Mouse (Mus musculus): Measurements from ENCODE around the gene Serpine2. TPM values are rescaled to one million over a fixed set of nuclear protein-coding genes. Genes with fewer than 3 reads are reported as not detected.

The Serpine2 gene
- polyA plus RNA-seq (2015; fragmentation: Nextera tagmentation; extraction: Ambion mirVana): 6.6 and 6.7 TPM in 2 replicates

GRCm38 (mm10) chr1:79861130-79861942 lies at the start of gene Serpine2:
Gene Serpine2 (minus strand): TSS chr1:79861180.
- Histone ChIP-seq H3K9ac (no peak within 1 kb of the TSS), H3K27ac (replicated peaks) (no peak within 1 kb of the TSS), H3K4me3 (replicated peaks) (no peak within 1 kb of the TSS), H3K27me3 (peaks cover 46% of the 10 kb centered on the region), H3K4me1 (replicated peaks) (0 out of 2 replicates have a peak, but pooled peaks cover 5% of the 10 kb centered on the region), H3K4me2 (no peak within 1 kb of the TSS), H3K36me3 (replicated peaks) (no peaks in the 10 kb centered on the region), H3K9me3 (replicated peaks) (no peaks in the 10 kb centered on the region)
- no peak for ATAC-seq (ENCODE audit: insufficient read depth)
- 45% methylated on average over 6 of the region's 6 CpGs for WGBS (ENCODE audit: insufficient replicate concordance)

- Histone ChIP-seq H3K4me1 (replicated peaks) (no peaks in the 10 kb centered on the region), H3K9ac (no peak overlapping the region), H3K9me3 (replicated peaks) (no peaks in the 10 kb centered on the region), H3K27ac (replicated peaks) (no peak overlapping the region), H3K27me3 (no peaks in the 10 kb centered on the region), H3K4me3 (replicated peaks) (no peak overlapping the region), H3K36me3 (replicated peaks) (no peaks in the 10 kb centered on the region), H3K4me2 (no peak overlapping the region)
- no peak for ATAC-seq (ENCODE audit: insufficient read depth)
- 56% methylated on average over 4 of the region's 4 CpGs for WGBS (ENCODE audit: insufficient replicate concordance)
Observed at GRCm38 (mm10) chr1:79907811-79908210, 46.8 kb upstream of the Serpine2 start.

DNA sequence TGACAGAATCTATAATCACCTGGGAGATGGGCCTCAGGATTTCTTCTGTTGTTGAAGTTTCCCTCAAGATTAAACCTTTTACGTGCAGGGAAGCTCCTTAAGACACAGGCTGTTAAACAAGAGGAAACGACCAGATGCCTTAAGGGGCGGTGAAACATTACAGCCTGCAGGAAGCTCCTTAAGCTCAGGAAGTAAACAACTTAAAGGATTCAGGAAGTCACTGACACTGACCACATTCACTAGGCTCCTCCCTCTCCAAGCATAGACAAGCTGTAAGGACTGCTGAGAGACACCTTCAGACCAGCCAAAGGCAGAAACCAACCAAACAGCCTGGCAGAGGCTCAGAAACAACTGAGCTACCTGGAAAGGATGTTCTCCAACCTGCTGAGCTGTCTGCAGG lies 44.3 kb upstream of the Serpine2 start:
- Histone ChIP-seq H3K27me3 (no peaks in the 10 kb centered on the region), H3K4me2 (no peak overlapping the region), H3K4me3 (replicated peaks) (no peak overlapping the region), H3K36me3 (replicated peaks) (no peaks in the 10 kb centered on the region), H3K9ac (no peak overlapping the region), H3K4me1 (replicated peaks) (no peaks in the 10 kb centered on the region), H3K27ac (replicated peaks) (no peak overlapping the region), H3K9me3 (replicated peaks) (no peaks in the 10 kb centered on the region)
- no peak for ATAC-seq (ENCODE audit: insufficient read depth)
- 22% methylated on average over 3 of the region's 3 CpGs for WGBS (ENCODE audit: insufficient replicate concordance)

DNA sequence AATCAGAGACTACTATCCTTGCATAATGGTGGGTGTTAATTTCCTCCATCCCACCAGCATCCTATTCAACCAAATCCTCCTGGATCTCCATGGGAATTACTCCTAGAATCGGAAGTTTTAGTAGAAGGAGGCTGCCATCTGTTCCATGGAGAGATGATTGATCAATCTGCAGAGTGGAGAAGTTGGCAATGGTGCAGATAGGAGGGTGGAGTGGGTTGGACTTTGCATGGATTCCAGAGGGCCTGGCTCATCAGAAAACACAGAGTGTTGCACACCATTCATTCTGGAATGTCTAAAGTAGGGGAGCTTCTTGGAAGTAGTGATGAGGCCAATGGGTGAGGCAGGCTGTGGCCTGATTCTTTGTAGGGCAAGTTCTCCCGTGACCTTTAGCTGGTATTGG lies 41.9 kb upstream of the Serpine2 start:
- no peak overlapping the region for H3K4me3 ChIP-seq (replicated peaks)
- H3K4me2 ChIP-seq: no peak overlapping the region
- H3K9me3 ChIP-seq (replicated peaks): no peaks in the 10 kb centered on the region
- no peaks in the 10 kb centered on the region for H3K27me3 ChIP-seq
- no peak overlapping the region for H3K9ac ChIP-seq
- no peaks in the 10 kb centered on the region for H3K4me1 ChIP-seq (replicated peaks)
- 40% methylated on average over 2 of the region's 2 CpGs for whole genome bisulfite sequencing (ENCODE audit: insufficient replicate concordance)
- ATAC-seq (ENCODE audit: insufficient read depth): no peak
- H3K36me3 ChIP-seq (replicated peaks): no peaks in the 10 kb centered on the region
- no peak overlapping the region for H3K27ac ChIP-seq (replicated peaks)

- no peaks in the 10 kb centered on the region for H3K36me3 ChIP-seq (replicated peaks)
- H3K27me3 ChIP-seq: no peaks in the 10 kb centered on the region
- H3K9ac ChIP-seq: no peak overlapping the region
- no peaks in the 10 kb centered on the region for H3K9me3 ChIP-seq (replicated peaks)
- no peaks in the 10 kb centered on the region for H3K4me1 ChIP-seq (replicated peaks)
- no peak for ATAC-seq (ENCODE audit: insufficient read depth)
- 31% methylated on average over 3 of the region's 3 CpGs for WGBS (ENCODE audit: insufficient replicate concordance)
- no peak overlapping the region for H3K27ac ChIP-seq (replicated peaks)
- no peak overlapping the region for H3K4me2 ChIP-seq
- H3K4me3 ChIP-seq (replicated peaks): no peak overlapping the region
Observed at GRCm38 (mm10) chr1:79882648-79883047, 21.7 kb upstream of the Serpine2 start.

DNA sequence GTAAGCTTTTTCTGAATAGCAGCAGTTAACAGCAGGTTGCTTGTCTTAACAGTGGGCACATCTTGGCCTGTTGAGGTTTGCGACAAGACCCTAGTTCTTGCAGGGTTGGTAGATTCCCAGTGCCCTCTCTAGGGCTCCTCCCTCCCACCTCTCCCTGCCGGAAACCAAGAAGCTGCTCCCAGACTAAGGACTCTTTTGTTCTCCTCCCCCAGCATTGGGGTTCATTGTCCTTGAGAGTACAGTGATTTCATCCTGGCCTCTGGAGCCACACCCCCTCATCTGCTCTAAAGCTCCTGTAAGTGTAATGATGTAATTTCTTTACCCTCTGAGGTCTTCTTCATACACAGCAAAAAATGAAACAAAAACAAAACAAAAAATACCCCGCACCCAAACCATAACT lies 13.8 kb upstream of the Serpine2 start:
- Histone ChIP-seq H3K4me2 (no peak overlapping the region), H3K9me3 (replicated peaks) (no peaks in the 10 kb centered on the region), H3K4me3 (replicated peaks) (no peak overlapping the region), H3K4me1 (replicated peaks) (no peaks in the 10 kb centered on the region), H3K27ac (replicated peaks) (no peak overlapping the region), H3K9ac (no peak overlapping the region), H3K27me3 (no peaks in the 10 kb centered on the region), H3K36me3 (replicated peaks) (no peaks in the 10 kb centered on the region)
- no peak for ATAC-seq (ENCODE audit: insufficient read depth)
- WGBS (ENCODE audit: insufficient replicate concordance): 61% methylated on average over 3 of the region's 3 CpGs

- Histone ChIP-seq H3K27ac (replicated peaks) (no peak overlapping the region), H3K36me3 (replicated peaks) (no peaks in the 10 kb centered on the region), H3K4me3 (replicated peaks) (no peak overlapping the region), H3K9ac (no peak overlapping the region), H3K4me1 (replicated peaks) (0 out of 2 replicates have a peak, but pooled peaks cover 5% of the 10 kb centered on the region), H3K27me3 (peaks cover 51% of the 10 kb centered on the region), H3K9me3 (replicated peaks) (no peaks in the 10 kb centered on the region), H3K4me2 (no peak overlapping the region)
- WGBS (ENCODE audit: insufficient replicate concordance): 26% methylated on average over 12 of the region's 12 CpGs
- no peak for ATAC-seq (ENCODE audit: insufficient read depth)
Observed at GRCm38 (mm10) chr1:79860411-79861039, 455 bp downstream of the Serpine2 start.

GRCm38 (mm10) chr1:79859975-79860374 lies 1.0 kb downstream of the Serpine2 start:
- H3K9me3 ChIP-seq (replicated peaks): no peaks in the 10 kb centered on the region
- no peak overlapping the region for H3K27ac ChIP-seq (replicated peaks)
- H3K4me3 ChIP-seq (replicated peaks): no peak overlapping the region
- 56% methylated on average over 5 of the region's 5 CpGs for WGBS (ENCODE audit: insufficient replicate concordance)
- H3K9ac ChIP-seq: no peak overlapping the region
- ATAC-seq (ENCODE audit: insufficient read depth): no peak
- no peaks in the 10 kb centered on the region for H3K36me3 ChIP-seq (replicated peaks)
- H3K27me3 ChIP-seq: peaks cover 51% of the 10 kb centered on the region
- H3K4me1 ChIP-seq (replicated peaks): 0 out of 2 replicates have a peak, but pooled peaks cover 5% of the 10 kb centered on the region
- H3K4me2 ChIP-seq: no peak overlapping the region

- ATAC-seq (ENCODE audit: insufficient read depth): no peak
Observed at GRCm38 (mm10) chr1:79859026-79859425, 2.0 kb downstream of the Serpine2 start.

DNA sequence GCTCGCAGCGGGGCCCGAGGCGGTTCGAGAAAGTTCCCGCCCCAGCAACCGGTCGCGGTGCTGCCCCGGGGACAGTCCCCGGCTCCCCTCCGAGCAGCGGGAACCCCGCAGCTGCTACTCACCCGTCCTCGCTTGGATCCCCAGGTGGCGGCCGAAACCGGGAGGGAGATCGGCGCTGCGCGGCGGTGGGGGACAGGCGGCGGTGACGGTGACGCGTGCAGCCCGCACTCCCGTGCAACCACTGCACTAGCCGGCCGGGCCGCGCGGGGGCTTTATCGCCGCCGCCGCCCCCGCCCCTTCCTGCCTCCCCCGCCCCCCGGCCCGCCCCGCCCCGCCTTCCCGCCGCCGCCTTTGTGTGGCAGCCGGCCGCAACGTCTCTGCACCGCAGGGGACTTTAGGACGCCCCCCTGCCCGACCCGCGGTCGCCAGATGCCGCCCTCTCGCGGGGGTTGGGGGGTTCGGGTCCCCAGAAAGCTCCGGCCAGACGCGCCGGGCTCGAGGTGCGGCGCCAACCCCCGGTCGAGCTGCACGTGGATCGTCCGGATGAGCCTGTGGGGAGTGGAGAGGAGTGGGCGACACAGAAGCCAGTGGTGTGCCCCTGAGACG lies 2.5 kb downstream of the Serpine2 start:
- no peak overlapping the region for H3K27ac ChIP-seq (replicated peaks)
- H3K4me2 ChIP-seq: peak overlapping the region; percentile 70
- no peaks in the 10 kb centered on the region for H3K9me3 ChIP-seq (replicated peaks)
- ATAC-seq (ENCODE audit: insufficient read depth): 0 out of 2 replicates have a peak, but pooled peaks have one; percentile 7
- WGBS (ENCODE audit: insufficient replicate concordance): 2% methylated on average over 70 of the region's 76 CpGs
- H3K4me1 ChIP-seq (replicated peaks): 0 out of 2 replicates have a peak, but pooled peaks cover 5% of the 10 kb centered on the region
- H3K27me3 ChIP-seq: peaks cover 51% of the 10 kb centered on the region
- no peaks in the 10 kb centered on the region for H3K36me3 ChIP-seq (replicated peaks)
- no peak overlapping the region for H3K9ac ChIP-seq
- peak overlapping the region; percentile 54 for H3K4me3 ChIP-seq (replicated peaks)

More at GRCm38 (mm10) chr1:79859026-79859425, 2.0 kb downstream of the Serpine2 start:
- Histone ChIP-seq H3K36me3 (replicated peaks) (no peaks in the 10 kb centered on the region), H3K27me3 (peaks cover 51% of the 10 kb centered on the region), H3K4me2 (peak overlapping the region; percentile 70), H3K27ac (replicated peaks) (no peak overlapping the region), H3K4me1 (replicated peaks) (0 out of 2 replicates have a peak, but pooled peaks cover 5% of the 10 kb centered on the region), H3K9me3 (replicated peaks) (no peaks in the 10 kb centered on the region), H3K4me3 (replicated peaks) (peak overlapping the region; percentile 54), H3K9ac (no peak overlapping the region)
- WGBS (ENCODE audit: insufficient replicate concordance): 17% methylated on average over 4 of the region's 4 CpGs
